Mouse (Mus musculus) embryo, embryonic 11.5 days (tissue): Measurements from ENCODE around the gene Frmd4b.
A peak's percentile ranks its signal among the peaks of the same experiment; 100 is the strongest.

Source experiments
- DNase-seq: peaks from one replicate; pipeline ENCODE4 v3.0.0-alpha.2; 2012; ENCODE audit warnings: low read depth, low spot score

Frmd4b gene

GRCm38 (mm10) chr6:97580479-97581030 is 36.8 kb downstream of the Frmd4b start:
- DNase-seq = no peak

DNA sequence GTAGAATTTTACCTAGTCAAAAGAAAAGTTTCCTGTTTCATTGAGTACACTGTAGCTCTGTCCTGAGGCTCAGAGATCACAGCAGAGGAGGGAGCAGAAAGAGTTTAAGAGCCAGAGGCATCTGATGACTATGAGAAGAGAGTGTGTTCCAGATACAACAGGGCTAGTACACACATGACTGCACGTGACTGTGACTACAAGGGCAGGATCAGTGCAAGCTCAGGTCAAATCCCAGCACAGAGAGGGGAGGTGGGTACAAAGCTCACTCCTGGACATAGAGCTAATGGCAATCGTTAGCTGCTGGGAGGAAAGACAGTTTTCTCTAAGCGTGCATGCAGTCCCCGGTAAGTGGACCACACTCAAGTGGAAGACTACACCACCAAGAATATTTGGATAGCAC is 37.6 kb downstream of the Frmd4b start:
- DNase-seq = no peak

DNA sequence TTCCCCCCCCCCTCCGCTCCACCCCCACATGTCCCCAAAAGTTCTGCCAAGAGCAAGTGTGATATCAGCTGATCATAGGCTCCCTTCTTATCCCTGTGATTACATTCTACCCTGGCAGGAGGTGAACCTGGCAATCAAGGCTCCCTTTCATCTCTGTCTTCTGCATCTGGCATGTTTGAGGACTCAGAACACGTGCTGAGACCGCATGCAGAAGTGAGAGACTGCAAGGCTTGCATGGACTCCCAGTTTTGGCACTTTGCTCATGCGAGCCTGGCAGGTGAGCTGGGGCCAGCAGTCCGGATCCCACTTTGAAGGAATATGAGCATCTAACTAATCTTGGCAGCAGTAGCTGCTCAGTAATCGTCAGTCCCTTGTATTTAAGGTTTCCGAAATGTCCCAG is 39.1 kb downstream of the Frmd4b start:
- DNase-seq = no peak

DNA sequence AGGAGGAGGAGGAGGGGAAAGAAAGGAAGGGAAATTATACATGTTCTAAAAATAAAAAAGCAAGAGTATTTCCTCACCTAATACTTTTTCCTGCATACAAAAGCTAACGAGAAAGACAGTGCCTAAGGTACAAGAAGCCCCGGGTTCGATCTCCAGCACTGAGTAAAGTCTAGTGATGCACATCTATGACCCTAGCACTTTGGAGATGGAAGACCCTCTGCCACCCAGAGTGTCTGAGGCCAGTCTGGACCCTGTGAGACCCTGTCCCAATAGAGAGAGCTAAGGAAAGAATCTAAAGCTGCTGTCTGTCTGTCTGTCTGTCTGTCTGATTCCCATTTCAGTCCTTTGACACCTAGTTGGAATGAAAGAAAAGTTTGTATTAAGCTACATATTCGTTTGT is 40.0 kb downstream of the Frmd4b start:
- DNase-seq = no peak

DNA sequence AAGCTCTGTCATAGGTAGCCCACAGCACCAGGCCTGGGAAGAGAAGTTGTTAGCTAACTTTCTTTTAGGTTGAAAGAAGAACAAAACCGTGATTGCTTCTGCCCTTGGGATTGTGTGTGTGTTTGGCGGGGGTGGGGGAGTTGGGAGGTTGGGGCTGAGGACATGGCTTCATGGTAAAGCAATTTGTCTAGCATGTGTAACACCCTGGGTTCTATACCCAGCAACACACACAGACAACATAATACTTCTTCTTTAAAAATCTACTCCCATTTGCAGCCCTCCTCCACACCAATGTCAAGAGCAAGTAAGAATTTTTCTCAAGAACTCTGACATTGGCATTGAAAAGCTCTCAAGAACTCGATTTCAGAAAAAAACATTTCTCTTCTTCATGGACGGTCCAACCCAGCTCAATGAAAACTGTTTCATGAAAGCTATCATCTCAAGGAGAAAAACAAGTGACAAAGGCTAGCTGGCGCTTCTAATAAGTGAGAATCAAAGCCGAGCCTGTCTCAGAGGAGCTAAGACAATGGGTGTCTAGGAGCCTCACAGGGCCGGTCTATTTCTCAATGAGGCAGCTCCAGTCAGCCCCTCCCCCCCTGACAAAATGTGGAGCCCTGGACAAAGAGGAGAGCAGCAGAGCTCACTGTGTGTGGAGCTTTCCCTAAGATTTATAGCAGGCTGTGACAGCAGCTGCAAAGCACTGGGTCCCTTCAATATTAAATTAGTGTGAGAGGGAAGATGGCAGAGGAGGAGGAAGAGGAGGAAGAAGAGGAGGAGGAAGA is 40.6 kb downstream of the Frmd4b start:
- DNase-seq = peak; percentile 62

DNA sequence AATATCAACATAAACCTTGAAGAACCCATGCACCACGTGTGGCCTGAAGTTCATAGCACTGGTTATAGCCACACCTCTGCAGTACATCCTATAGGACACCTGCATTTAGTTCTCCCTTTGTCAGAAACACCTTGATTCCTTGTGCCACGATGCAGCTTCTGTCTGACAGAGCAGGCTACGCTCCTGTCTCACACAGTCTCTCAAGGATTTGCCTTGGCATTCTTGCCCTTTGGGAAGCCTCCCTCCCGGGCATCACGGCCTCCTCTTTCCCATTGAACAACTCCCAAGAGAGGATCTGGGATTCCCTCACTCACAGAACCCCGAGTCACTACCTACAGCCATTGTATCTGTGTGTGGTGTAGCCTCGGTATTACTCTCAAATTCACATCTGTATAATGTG is 41.2 kb downstream of the Frmd4b start:
- DNase-seq = no peak

DNA sequence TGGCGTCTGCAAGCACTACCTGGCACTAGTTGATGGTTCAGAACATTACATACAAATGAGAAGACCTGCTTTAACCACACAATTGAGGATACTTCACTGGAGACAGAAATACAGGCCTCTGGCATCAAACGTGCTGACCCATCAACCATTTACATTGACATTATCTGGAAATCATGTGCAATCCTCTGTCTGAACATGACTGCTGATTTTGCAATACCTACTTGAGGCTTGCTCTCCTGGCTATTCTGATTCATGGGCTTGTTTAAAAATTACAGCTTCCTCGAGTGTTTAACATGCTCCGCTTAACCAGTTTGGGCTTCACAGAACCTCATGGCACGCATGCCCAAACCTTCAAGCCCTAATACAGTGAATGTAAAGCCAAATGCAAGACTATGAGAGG is 42.4 kb downstream of the Frmd4b start:
- no peak for DNase-seq

DNA sequence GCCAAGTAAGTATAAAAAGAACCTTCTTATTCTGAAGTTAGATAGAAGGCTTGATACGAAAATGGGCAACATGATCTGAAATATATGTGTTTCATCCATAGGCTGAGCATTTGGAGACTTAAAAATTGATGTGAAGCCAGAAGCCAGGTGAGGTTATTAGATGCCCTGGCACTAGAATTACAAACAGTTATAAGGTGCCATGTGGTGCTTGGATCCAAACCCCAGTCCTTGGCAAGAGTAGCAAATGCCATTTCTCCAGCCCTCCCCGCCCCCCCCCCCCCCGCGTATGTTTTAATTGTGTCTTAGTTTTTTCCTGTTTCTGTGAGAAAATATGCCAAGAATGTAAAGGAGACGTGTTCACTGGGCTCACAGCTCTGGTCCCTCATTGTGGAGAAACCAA is 45.1 kb downstream of the Frmd4b start:
- no peak for DNase-seq

GRCm38 (mm10) chr6:97568538-97568937 is 48.8 kb downstream of the Frmd4b start:
- no peak for DNase-seq

GRCm38 (mm10) chr6:97566746-97567145 is 50.6 kb downstream of the Frmd4b start:
- DNase-seq = no peak

- no peak for DNase-seq
These were observed 60.2 kb downstream of the Frmd4b start for GRCm38 (mm10) chr6:97557147-97557546.

DNA sequence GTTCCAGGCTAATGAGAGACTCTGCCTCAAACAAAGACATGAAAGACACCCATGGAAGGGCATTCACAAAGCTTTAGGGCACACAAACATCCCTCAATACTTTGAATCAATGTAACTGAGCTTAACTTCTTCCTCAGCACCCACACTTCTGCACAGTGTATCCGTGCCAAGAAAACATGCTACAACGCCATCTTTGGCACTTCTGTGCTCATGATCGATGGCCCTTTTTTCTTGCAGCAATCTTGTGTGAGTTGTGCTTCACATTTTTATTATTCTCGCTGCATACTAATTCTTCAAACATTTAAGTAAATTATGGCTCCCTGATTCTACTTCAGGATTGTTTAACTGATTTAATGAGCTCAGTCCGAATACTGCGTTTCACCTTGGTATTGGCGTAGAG is 61.7 kb downstream of the Frmd4b start:
- no peak for DNase-seq

DNA sequence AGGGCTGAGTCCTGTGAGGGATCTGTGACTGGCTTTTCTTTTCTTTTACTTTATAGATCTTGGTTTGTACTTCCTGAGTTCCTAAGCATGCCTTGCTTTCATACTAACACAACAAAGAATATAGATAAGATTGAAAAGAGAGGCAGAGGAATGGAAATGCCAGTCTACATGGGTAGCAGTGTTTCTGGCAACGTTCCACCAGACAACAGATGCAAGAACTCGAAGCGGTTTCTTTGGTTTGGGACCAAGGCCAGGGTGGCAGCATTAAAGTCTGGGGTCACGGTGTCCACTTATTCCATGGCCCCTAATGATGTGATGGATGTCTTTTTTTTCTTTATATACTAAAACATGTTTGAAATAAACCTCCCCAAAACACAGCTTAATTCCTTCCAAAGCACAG is 63.9 kb downstream of the Frmd4b start:
- no peak for DNase-seq

DNA sequence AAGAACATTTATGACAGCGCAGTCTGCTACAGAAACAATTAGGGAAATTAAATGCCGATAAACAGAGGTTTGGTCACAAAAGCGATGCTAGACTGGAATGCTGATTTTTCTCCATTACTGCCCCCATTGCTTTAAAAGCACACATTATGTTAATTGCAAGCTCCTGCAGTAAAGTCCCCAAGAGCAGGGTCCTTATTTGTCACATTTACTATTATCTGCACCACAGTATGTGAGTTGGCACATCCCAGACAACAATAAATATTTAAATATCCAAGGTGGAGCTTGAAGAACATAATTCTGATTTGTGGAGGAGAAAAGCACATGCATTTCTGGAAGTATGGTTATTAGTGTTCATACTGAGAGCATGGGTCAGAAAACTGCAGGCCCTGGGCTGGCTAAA is 64.8 kb downstream of the Frmd4b start:
- no peak for DNase-seq

DNA sequence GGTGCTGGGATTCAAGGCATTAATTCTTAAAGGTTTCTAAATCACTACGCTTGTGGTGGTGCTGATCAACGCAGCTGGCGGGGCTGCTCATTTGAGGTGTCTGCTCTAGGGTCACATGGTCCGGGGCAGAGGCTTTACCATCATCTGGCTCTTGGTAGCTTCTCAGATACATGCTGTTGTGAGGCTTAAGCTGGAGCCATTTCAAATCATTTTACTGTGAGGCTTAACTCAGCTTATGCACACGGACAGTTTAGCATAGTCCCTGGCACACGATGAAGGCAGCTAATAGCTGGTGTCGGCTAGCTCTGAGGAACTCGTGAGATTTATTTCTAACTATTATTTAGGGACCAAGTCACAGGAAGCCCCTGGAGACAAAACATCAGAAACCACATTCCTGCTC is 65.5 kb downstream of the Frmd4b start:
- DNase-seq = no peak

DNA sequence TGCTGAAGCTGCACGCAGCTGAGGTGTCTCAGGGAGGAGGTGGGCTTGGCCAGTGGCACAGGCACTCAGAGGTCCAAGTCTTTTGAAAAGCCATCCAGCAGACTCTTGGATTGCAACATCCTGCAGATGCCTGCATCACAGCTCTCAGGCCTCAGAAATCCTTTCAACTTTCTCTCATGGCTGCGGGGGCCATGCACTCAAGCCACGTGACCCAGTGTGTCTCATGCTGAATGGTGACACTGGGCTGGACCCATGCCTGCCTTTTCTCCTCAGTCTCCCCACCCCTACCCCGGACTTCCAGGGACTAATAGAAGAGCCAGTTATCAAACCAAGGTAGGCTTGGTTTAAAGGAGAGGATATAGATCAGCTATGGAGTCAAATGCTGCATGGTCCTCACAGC is 66.2 kb downstream of the Frmd4b start:
- no peak for DNase-seq

- DNase-seq = no peak
These were observed 76.9 kb downstream of the Frmd4b start for GRCm38 (mm10) chr6:97540458-97540857.

DNA sequence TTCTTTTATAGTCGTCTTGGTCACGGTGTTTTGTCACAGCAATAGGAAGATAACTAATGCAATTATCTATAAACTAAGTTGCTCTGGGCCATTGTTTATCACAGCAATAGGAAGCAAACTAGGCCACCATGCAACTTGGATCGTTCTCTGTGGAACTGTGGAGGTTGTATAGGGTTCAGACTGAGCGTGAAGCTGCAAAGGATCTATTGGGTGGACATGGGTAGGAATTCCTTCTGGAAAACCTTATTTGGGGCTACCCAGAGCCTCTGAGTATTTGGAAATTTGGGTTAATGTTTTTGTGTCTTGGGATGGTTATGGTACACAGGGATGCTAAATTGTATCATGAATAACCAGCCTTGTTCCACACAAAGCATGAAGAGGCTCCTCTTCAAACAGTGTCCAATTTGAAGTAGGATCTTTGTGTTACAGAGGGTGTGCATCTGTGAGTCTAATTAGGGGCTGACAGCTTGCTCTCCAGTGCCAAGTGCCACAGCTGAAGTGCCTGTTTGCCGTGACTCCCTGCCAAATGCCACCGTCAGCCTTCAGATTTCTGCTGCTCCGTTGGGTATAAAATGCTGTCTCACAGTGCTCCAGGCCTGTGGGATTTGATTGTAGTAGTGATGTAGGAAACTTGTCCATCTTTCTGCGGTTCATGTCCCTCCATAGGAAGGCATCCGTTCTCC is 81.4 kb downstream of the Frmd4b start:
- no peak for DNase-seq

- DNase-seq = no peak
These were observed 86.3 kb downstream of the Frmd4b start for GRCm38 (mm10) chr6:97531043-97531442.

GRCm38 (mm10) chr6:97528961-97529680 is 88.2 kb downstream of the Frmd4b start:
- no peak for DNase-seq

DNA sequence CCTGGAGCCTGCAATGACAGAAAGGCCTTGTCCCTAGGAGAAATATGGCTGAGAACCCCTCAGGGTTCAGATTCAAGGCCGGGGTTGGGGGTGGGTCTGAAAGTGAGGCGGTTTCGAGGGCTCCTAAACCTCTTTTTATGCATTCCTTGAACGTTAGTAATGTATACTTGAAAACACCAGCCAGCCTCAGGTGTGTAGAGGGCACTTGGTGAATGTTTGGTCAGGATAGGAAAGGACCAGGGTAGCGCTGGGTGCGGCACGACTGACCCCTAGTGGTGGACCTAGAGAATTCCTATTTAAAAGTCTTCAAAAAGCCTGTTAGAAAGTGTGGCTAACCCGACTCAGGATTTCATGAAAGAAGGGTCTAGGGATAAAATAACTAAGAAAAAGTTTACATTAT is 91.2 kb downstream of the Frmd4b start:
- DNase-seq = peak; percentile 54

DNA sequence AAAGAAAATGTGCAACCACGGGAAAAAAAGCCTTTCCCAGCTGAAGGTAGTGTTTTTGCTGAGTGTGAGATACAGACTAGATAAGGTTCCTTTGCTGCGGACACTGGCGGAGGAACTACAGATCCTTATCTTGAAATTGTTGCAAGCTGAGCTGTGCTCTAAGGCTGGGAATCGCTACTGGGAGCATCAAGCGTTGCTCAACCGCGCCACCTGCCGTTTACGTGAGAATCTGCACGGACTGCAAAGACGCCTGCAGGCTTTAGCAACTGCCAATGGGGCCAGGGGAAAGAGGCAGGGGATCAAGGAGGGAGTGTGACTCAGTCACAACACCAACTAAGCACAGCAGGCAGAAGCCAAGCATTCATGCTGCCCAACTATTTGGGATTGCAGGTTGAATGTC is 94.2 kb downstream of the Frmd4b start:
- peak; percentile 73 for DNase-seq
